Mouse (Mus musculus) layer of hippocampus, adult 9-11 months (tissue): Measurements from ENCODE around the gene Tmem240.
"Not testable (repeated sequence)": the region's sequence is repeated elsewhere in the genome, so short reads cannot be mapped to it uniquely, and the experiment has no call there.

Experiments
- DNase-seq: peaks from one replicate; pipeline ENCODE4 v3.0.0; 2022

Tmem240 gene

DNA sequence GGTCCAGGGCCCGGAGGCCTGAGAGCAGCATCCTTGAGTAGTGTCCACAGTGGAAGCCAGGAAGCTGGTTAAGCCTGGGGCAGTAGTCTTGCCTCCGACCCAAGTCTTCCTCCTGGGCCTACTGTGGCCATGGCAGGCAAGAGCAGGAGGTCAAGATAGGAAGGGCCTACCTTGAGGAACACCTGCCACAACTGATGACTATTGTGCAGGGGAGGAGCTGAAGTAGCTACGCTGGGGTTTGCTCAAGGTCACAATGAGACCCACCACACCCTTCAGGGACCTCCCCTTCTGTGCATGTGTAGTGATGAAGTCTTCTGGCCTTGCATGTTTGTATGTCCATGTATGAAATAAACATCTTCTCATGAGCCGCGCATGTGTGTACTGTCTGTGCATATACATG is 1.2 kb downstream of the Tmem240 start:
- DNase-seq, result no peak

DNA sequence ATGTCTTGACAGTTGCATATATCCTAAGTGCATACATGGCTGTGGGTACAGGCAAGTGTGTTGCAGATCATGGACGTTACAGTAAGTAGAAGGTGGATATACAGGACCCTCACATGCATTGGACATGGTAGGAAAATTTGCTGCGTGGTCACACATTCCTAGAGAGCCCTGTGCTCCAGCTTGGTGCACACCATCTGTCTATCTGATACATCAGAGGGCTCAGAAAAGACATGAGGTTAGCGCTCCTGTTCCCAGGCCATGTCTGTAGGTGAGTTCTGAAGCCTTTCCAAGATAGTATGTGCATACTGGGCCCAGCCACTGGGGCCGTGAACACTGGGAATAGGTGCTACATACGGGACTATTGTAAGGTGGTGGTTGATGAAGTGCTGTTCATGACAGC is 1.8 kb downstream of the Tmem240 start:
- DNase-seq, result no peak

DNA sequence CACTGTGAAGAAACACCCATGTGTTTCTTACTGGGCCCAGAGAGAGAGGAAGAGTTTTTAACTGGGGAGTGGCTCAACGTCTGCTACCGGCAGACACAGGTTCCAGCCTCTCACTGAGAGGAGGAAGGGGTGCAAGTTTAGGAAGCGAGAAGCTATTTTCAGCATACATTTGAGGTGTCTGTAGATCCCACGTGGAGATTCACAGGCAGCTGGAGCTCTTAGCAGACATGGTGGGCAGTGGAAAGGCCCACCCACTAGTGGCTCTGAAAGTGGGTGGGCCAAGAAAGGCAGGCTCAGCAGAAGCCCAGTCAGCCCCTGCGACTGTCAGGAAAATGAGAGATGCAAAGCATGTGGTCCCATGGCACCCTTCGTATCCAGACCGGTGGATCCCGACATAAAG is 3.7 kb downstream of the Tmem240 start:
- DNase-seq, result no peak

DNA sequence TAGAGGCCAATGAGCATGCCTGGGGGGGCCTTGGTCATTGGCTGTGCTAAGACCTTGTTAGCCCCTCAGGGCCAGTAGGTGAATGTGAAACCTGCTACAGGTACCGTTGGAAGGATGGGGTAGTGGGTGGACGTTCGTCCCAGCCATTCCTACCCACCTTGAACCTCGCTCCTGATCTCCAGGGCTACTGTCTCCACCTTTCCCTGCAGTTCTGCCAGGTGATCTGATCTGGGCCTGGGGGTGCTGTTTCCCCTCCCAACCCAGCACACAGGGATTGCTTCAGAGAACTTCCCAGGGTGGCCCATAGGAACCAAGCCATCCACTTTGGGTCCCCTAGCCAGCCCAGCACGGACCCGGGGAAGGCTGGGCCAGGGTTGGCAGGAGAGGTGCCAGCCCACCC is 4.6 kb downstream of the Tmem240 start:
- DNase-seq, result no peak

DNA sequence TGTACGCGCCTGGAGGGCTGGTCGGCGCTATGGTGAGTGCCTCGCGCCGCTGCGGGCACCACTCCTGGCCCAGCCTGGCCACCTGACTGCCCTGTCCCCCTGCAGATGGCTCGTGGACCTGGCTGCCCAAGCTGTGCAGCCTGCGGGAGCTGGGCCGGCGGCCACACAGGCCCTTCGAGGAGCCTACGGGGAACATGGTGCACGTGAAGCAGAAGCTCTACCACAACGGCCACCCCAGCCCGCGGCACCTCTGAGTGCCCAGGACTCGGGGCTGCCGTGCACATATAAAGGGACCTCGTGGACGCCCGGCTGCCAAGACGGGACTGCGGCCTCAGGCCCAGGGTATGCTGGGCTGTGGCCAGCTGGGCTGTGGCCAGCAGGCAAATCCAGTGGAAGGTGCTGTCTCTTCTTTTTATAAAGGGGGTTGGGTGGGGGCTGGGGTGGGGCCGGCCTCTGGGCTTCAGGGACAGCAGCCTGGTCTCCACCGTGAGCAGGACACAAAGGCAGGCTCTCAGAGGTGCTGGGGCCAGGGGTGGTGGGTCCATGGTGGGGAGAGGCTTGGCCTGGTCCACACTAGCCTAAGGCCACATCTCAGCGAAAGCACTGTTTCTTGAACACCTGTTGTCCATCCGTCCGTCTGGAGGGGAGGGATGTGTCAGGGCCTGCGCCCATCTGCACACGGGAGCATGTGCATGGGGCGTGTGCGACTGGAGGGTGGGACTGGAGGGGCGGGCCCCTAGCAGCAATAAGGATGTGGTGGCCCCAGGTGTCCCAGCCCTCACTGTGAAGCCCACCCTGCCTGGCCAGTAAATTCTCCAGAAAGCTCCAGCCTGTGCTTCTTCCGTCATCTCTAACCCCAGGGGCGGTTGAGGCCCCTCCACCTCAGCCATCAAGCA is 5.4 kb downstream of the Tmem240 start:
- no peak for DNase-seq

DNA sequence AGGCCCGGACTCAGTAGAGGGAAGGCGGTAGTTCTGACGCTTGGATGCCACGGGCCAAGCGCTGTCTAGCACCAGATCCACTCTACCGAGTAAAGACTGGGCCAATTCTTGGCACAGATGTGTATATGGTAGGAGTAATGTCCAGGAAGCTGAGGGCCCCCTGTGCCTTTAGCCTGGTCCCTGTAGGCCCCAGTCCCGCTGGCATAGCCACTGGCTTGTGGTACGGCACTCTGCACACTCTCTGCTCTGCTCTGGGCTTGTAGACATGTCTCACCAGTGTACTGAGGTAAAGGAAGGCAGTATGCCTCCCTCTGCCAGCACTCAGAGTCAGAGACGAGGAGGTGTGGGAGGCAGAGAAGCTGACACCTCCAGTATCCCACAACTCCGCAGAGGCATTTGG is 6.1 kb downstream of the Tmem240 start:
- DNase-seq, result not testable (repeated sequence)

DNA sequence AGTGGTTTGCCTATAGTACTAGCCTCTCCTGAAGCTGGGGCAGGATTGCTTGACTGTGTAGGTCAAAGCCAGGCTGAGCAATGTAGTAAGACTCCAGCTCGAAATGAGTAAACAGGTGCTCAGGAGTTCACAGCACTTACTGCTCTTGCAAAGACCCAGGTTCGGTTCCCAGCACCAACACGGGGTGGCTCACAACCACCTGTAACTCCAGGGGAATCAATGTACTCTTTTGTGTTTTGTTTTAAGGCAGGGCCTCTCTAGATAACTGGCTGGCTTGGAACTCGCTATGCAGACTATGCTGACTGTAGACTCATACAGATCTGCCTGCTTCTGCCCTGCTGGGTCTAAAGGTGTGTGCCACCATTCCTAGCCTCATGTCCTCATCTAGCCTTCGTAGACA is 8.1 kb downstream of the Tmem240 start:
- DNase-seq, result no peak

DNA sequence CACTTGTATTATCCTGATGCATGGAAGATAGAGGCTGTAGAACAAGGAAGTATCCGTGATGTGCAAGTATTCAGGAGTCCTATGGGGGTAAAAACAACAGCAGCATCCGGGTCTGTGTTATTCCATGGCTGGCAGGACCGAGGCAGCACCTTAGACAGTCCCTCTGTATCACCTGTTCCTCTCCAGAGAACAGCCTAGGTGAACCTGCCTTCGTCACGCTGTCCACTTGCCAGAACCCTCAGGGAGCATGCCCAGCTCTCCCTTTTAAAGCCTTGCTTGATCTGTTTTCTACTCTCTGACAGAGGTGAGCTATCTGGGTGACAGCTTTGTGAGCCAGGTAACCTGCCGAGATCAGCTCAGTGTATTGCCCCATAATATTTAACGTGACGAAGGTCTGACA is 9.9 kb downstream of the Tmem240 start:
- DNase-seq, result no peak

DNA sequence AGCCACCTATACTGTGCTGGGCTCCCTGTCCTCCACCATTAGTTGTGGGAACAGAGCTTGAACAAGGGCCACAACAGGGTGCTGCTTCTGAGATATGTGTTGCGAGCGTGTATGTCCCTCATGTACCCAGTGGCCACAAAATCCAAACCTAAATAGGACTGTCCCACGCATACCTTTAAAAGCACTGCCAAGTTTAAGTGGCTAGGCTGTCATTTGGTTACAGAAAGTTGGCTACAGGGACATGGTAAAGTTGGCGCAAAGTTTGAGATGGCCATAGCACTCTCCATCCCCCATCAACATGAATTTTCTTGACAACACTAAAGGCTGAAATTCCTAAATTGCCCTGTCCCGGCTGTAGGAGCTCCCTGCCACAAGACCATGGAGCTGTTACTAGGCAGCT is 10.5 kb downstream of the Tmem240 start:
- no peak for DNase-seq

DNA sequence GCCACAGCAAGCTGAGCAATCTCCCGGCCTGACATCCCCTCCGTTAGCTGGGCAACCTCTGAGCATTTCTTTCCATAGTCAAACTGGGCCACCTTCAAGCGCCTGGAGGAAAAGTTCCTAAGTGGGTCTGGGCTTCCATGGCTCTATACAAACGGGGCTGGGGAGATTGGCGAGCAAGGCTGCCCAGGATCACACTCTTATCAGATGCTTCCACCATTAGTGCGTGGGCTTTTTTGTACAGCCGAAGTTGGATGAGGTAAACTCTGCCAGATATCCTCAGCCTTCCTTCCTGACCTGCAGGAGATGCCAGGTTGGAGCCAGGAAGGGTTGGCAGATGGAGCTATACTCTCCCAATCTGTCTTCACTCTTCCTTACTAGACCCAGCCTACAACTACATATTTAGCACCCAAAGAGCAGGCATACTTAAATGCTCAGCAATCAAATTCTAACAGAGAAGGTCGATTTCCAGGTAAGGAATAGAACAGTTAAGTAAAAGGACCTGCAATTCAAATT is 11.5 kb downstream of the Tmem240 start:
- DNase-seq, result no peak

DNA sequence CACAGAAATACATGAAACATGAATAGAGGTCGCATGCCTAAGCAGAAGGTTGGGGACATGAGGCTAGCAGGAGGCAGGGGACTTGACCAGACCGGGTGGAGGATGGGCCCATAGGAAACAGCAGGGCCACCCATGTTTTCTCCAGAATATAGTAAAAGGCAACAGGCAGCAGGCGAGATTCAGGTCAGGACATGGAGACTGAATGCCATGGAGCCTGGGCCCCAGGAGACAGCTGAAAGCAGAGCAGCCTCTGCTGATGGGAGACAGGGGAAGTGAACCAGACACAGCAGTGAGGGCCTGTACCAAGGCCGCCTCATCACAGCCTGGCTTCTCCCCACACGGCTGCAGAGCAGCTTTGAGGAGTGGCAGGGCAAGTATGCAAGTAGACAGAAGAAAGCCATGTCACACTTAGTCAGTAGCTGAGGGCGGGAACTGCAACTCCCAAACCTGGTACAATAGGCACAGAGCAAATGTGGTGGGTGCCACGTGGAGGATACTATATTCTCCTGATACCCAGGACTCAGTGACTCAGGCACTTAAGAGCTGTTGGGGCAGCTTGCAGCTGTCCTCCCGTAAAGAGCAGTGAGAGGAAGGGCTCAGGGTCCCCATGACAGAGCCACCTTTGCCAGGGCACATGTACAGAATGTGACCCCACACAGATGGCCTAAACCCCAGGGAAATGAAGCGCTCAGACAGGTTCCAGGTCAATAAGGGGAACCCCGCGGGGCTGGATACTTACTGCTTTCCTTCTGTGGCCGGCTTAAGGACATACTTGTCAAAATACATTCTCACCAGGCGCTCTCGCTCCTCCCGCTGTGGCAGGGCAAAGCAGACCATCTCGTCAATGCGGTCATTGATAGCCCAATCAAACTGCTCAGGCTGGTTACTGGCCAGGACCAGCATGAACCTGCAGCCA is 12.2 kb downstream of the Tmem240 start:
- no peak for DNase-seq

DNA sequence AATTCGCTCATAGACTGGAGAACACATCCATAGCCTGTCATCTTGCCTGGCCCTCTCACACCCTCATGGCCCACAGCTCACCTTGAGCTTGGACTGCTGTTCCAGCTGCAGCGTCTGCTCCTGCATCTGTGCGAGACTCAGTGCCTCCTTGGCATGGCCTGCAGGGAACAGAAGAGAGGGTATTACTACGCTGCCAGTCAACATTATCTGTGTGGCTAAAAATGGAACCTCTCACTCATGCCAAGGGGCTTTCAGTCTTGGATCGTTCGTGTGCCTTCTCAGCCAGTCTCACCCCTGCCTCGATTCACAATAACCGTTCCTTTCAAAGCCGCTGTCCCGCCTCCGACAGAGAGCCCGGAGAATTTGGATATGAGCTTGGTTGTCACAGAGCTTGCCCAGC is 22.4 kb downstream of the Tmem240 start:
- no peak for DNase-seq

DNA sequence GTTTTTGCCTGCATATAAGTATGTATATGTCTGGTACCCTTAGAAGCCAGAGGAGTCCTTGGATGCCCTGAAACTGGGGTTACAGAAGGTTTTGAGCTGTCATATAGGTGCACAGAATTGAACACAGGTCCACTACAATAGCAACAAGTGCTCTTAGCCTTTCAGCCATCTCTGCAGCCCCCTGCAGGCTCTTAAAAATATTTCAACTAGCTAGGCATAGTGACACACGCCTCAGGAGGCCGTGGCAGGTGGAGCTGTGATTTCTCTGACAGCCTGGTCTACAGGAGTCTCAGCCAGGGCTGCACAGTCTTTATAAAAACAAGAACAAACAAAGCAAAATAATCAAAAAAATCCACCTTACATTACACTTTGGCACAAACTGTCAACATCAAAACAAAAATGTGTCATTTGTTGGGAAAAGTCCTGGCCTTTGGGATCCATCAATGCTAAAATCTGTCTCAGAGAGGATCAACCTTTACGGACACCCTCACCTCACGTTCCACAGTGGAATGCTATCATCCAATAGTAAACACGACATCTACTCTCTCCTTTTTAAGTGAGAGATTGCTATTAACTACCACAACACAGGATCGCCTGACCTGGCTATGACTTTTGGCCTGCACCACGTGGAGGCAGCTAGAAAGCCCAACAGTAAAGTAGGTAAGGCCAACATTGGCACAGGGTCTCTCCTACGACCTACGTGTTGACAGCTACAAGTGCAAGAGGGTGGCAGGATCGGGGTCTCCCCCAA is 25.4 kb downstream of the Tmem240 start:
- DNase-seq, result no peak

DNA sequence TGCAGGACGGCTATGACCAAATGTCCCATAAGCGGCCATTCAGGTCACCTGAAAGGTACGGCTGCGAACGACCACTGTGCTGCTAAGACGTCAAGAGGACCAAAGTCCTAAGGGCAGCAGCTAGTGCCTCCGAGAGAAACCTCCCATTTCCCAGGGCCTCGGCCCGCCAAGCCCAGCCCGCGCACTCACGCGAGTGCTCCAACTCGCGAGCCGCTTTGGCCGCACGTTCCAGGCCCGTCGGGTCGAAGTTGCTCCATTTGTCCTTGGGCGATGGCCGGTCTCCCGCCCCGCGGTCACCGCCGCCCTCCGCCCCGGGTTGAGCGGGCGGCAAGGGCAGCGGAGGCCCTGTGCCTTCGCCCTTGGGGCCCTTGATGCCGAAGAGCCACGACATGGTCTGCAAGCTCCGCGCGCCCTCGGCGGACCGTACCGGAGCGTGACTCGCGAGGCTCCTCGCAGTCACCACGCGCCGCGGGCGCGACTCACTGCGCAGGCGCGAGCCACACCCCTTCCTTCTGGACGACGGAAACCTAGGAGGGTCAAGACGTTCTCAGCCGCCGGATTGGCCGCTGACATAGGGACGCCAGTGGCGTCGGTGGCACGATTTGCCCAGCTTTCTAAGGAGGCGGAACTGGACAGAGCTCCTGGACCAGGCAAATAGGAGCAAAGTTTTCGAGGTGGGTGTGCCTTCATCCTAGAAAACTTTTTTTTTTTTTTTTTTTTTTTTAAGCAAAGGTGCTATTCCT is 26.2 kb downstream of the Tmem240 start, which contains the start of gene Atad3a:
Atad3a (minus strand) TSS at position 481 of the 743 bp plus-strand sequence.
- peak; percentile 96 for DNase-seq

DNA sequence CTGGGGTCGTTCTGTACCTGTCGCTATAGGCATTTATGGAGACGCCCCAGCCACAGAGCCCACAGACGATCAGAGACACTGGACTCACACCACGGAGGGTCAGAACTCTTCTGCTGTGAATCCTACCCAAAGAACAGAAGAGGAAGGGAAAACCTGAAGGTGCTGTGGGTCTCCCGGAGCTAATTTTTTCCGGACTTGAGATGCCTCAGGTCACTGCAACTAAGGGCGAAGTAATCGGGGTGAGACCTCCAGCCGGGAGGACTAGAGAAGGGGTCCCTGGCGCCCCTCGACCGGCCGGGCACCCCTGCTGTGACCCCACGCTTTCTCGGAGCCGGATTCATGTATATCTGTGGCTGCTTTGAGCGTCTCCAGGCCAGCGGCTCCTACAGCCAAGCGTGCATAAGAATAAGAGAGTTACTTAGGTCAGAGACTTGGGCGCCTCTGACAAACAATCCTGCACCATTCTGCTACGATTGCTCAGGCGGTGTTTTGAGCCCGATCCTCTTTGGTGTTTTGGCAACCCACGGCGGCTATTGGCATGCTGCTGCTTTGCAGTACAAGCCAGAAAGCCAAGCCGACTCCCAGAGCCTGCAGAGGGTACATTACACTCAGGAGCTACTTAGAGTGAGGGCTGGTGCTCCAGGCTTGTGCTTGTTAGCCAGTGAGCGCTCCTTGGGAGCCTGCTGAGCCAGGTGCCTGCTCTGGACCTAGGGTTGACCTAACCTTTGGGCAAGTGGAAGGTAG is 26.9 kb downstream of the Tmem240 start:
- DNase-seq, result no peak

DNA sequence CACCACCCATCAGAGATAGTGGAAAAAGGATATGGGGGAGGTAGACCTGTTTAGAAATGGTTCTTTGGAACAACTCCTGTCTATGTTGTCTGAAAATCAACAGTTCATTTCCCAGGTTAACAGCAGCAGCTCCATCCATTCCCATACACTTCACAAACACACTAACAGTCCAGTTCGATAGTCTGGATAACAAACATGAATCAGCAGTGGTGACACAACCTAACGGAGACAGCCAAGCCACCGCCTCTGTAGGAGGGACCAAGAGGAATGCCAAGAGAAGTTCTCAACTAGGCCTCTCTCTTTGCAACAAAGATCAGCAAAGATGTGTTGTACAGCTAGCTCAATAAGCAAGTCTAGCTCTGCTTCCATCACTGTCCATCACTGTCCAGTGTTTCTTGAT is 27.8 kb downstream of the Tmem240 start:
- no peak for DNase-seq

DNA sequence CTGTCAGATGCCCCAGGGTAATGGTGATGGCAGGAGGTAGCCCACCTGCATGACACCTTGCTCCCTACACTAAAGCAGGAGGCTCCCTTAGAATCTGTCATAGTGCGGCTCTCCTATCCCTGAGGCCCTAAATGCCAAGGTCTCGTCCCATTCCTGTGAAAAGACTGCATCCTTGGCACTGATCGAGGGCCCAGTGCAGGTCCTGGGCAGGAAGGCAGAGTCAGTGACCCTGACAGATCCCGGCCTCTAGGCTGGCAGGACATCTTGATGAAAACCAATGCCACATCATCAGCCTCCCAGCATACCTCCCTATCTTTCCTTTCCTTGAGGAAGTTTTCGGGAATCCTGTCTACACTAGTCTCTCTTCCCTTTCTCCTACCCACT is 34.9 kb downstream of the Tmem240 start:
- no peak for DNase-seq

DNA sequence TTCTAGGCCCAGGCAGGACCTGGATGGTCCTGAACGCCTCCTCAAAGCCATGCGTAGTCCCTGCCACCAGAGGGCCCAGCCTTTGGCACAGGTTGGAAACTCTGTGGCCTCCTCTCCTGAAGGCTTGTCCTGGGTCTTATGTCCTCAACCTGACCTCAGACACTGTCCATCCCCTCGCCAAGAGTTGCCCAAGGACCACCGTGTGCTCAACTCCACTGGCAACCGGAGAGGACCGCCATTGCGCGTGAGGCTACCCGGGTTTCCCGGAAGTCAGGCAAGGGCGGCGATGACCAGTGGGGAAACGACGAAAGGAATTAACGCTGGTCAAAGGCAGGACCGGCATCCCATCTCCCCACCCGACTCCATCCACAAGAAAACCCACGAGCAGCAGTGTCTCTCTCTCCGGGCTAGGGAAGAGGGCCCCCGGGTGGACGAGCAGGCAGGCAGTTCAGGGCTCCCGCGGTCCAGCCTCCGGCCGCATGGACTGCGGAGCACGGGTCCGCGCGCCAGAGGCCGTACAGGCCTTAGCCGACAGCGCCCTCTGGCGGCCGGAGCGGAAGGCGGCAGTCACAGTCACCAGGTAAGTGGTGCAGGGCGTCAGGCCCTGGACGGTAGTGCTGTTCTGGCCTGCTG is 35.4 kb downstream of the Tmem240 start:
- peak; percentile 86 for DNase-seq

DNA sequence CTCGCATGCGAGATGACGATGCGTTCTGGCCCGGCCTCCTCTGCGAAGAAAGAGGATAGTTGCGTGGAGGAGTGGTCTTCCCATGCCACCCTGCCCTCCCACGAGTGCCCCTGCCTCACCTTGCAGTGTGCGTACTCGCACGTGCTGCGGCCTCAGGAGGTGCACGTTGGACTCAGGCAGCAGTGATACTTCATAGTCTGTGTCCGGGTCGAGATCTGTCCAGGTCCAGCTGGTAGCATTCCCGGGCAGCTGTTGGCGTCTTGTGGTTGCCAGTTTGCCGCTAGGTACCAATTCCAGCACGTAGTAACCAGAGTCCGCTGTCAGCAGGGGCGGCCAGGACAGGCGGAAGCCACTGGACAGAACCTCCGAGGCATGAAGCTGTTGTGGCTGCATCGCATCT is 36.0 kb downstream of the Tmem240 start:
- DNase-seq, result no peak

DNA sequence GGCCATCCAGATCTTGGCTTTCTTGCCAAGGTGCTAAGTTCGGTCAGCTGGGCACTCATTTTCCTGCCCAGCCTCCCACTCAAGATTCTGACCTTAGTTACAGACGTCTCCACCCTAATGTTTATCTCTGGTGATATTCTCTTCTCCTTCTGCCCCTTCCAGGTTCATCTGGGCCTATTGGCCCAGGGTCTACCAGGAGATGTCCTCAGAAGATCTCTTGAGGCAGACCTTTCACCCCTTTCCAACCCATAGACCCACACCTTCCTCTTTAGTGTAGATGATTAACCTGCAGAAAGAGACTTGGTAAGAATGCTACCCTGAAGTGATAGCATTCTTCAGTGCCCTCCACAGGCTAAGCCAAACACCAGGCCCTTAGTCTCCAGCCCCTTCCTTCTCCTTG is 37.1 kb downstream of the Tmem240 start:
- no peak for DNase-seq

DNA sequence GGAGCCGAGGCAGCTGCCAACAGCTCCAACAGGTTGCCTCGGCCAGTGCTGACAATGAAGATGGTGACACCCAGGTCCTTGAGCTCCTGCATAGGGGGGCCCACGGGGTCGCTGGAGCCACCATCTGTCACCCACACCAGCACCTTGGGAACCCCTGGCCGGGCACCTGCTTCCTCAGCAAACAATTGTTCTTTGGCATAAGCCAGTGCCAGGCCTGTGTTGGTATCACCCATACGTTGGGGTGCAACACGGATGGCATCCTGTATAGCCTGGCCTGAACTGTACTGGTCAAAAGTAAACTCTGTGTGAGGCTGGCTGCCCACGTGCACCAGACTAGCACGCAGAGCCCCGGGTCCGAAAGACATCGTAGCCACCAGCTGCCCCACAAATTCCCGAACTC is 38.2 kb downstream of the Tmem240 start:
- no peak for DNase-seq
